Mouse (Mus musculus) urinary bladder, postnatal 10 days (tissue): Measurements from ENCODE around the gene 4930518I15Rik.
"Not testable (repeated sequence)": the region's sequence is repeated elsewhere in the genome, so short reads cannot be mapped to it uniquely, and the experiment has no call there.

Experiments
- DNase-seq: peaks from one replicate; pipeline ENCODE4 v3.0.0; 2022; ENCODE audit warnings: low spot score

Gene 4930518I15Rik

DNA sequence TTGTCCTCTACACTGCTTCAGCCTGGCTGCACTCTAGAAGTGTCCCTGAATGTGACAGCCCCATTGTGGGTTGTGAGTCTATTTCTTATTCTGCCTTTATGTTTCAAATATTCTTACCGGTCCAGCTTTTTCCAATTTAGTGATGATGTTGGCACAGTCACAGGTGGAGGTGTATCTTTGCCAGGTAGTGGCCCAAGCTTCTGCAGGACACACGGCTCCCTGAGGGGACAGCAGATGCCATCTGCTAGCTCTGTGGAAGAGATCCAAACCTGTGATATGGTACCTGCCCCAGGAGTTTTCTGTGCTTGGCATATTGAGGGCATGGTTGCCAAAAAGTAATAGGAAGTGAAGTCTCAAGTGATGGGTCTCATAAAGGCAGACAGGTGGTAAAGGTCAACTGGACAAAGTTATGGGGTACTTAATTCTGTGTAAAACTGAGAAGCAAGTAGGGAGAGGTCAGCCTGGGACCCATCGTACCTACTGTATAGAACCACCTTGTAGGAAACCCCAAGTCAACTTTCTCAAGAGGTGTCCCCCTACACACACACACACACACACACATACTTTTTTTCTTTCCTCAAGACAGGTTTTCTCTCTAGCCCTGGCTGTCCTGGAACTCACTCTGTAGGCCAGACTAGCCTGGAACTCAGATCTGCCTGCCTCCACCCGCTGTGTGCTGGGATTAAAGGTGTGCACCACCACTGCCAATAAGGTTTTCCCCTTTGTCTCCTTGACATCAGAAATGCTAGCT is 17.2 kb upstream of the 4930518I15Rik start:
- DNase-seq = no peak

DNA sequence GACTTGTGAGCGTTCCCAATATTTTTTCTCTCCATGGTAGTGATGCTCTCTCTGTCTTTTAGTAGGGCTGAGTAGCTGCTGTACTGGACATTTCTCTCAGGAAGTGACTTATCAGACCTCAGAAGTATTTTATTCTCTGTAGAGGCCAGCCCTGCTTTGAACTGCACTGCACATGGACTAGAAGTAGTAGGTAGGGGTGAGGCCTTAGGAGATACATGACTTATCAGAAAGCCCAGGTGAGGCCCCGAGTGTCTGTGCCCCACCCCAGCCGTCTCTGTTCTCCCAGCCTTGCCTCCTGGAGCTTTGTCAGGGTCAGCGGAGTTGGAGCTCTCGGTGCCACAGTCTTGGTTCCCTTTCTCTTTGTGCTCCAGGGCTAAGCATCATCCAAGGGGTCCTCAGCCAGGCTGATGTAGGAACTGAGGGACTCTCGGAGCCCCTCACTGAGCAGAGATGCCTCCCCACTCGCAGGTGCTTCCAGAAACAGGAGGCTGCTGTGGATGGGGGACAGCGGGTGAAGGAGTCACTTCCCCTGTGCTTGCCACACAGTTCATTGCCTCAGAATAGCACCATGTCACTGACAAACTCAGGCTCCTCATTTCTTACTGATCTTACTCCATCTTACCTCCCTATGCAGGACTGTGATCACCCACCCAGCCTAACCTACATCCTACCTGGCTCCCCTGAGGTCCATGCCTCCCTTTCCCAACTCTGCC is 16.5 kb upstream of the 4930518I15Rik start:
- no peak for DNase-seq

DNA sequence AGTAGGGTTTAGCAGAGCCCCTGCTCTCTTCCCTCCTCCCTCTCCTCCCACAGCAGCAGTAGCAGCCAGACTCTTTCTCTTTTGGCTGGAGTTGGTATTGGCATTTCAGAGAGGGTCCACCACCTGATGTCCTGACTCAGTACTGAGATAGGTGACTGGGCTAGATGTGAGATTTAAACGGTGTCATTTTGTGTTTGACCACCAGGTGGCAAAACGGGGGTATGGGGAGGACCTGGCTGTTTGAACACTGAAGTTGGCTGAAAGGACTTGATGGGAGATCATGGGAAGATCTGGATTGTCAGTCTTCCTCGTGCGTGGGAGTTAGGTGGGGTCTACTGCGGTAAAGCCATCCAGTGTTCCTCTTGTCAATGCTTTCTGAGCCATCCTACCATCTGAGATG is 15.9 kb upstream of the 4930518I15Rik start:
- DNase-seq = no peak

DNA sequence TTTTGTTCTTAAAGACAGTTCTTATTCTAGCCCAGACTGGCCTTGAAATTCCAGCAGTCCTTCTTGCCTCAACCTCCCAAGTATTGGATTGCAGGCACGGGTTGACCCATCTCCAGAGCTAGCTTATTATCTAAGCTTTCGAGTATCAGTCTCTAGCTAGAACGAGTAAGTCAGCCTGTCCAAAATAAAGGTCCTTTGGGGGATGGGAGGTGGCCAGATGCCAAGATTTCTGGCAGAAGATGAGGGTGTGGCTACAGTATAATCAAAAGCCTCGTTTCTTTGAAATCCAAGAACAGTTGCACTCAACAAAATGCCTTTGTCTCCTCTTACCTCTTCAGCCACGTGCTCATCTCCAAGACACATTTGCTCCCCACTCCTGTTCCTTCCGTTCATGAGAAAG is 12.8 kb upstream of the 4930518I15Rik start:
- no peak for DNase-seq

DNA sequence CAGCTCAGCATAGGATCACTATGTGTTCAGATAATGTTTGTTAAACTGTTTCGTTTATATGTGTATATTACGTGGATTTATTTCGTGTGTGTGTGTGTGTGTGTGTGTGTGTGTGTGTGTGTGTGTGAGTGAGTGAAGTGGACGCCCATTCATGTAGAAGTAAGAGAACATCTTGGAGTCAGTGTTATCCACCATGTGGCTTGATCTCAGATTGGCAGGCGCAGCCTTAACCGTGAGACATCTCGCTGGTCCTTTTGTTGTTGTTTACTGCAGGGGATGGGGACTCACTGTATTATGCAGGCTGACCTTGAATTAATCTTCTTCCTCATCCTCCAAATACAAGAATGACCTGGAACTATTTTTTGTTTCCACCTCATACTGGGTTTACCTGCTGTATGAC is 11.8 kb upstream of the 4930518I15Rik start:
- DNase-seq = no peak

DNA sequence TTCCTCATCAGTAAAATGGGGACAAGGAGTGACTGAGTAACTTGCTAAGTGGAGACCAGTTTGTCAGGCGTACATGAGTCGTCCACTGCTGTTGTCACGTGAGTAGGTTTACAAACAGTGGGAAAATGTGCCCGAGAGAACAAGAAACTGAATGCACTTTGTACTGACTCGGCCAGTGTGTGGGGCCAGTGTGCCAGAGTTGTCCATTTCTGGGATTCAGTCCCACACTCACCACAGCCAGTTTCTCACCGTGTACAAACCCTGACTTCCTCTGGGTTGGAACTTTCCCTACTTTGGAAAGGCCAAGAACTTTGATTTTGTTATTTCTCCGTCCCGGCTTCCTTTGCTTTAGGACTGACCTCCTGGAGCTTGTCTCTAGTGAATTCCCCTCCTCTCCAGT is 11.2 kb upstream of the 4930518I15Rik start:
- DNase-seq = no peak

DNA sequence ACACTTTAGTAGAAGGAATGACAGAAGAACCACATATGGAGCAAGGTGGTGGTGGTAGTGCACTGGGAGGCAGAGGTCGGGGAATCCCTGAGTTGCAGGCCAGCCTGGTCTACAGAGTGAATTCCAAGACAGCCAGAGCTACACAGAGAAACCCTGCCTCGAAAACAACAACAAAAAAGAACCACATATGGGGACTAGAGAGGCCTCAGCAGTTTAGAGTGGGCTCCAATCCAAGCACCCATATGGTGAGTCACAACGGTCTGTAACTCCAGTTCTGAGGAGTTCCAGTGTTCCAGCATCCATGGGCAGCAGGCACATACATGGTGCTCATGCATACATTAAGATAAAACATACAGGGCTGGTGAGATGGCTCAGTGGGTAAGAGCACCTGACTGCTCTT is 6.7 kb upstream of the 4930518I15Rik start:
- DNase-seq = no peak

DNA sequence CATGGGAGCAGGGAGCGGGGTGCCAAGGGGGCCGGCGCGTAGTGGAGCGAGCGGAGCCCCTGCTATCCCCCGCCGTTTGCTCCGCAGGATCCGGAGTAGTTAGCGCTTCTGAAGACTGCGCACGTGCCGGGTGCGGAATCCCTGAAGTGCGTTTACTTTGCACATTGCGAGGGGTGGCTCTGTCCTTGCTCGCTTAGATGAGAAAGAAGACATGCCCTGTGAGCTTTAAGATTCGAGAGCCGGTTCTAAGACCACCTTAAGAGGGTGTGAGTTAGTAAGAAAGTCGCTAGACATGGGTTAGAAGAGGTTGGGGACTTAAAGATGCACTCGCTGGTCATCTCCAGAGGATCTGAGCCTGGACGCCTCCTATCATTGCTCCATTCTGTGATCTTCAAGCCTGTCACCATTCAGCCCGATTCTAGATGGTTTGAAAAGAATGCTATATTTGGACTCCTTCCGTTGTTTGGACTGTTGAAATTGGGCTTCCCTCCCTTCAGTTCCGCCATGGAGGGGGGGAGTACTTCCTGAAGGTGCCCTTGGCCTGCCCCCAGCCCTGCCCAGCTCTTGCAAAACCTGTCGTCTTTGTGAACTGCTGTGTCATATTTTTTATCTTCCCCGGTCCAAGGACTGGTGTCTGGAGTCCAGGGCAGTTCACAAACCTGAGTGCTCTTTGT is 5.9 kb upstream of the 4930518I15Rik start:
- DNase-seq = no peak

DNA sequence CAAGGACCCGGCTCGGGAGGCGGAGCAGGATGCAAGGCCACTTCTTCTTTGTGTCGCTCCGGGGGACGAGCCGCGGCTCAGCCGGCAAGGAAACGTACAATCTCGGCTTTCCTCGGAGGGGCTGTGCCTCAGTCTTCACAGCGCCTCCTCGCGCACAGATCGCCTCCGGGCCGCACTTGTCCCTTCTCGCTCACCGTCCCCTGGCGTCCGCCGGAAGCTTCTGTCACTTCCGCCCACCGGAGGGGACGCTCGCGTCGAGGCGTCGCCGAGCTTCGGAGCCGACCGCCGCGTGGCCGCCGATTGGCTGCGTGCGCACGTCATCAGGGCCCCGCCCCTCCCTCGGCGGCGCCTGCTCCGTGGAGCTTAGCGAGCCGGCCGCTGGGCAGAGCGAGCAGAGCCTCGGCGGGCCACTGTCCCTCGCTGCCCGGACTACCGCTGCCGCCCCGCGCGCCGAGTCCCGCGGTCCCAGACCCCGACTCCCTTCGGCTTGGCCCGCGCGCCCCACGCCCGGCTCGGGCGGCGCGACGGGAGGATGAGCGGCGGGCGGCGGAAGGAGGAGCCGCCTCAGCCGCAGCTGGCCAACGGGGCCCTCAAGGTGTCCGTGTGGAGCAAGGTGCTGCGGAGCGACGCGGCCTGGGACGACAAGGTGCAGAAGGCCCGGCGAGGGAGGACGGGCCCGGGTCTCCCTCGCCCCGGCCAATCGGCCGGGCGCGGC is 5.2 kb upstream of the 4930518I15Rik start, which contains the start of gene Rab5if:
Gene Rab5if, plus strand, starts transcription at position 357 of the 715 bp plus-strand sequence.
- peak; percentile 92 for DNase-seq

DNA sequence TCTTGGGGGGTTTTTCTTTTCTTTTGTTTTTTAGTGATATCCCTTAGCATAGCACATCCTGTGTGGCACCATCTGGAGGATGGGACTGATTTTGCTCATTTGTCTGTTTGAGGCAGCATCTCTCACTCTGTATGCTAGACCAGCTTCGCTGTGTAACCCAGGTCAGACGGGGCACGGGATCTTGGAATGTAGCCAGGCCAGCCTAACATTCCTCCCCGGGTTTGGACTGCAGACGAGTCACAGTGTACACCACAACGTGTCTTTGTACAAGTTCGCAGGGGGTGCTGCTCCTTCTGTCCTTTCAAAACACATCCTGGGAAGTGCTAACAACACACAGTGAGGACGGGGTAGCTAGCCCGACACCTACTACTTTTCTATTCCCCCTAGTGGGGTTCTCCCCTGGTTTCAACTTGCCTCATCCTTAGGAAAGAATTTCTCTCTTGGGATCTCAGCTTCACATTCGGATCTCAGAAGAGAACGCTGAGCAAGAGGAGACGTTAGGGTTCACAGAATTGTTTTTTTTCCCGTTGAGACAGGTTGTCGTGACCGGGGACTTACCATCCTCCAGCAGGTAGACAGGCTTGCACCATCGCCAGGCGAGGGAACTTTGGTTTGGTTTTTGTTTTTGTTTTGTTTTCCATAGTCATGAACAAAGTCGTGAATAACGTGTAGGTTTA is 4.4 kb upstream of the 4930518I15Rik start:
- DNase-seq = no peak

DNA sequence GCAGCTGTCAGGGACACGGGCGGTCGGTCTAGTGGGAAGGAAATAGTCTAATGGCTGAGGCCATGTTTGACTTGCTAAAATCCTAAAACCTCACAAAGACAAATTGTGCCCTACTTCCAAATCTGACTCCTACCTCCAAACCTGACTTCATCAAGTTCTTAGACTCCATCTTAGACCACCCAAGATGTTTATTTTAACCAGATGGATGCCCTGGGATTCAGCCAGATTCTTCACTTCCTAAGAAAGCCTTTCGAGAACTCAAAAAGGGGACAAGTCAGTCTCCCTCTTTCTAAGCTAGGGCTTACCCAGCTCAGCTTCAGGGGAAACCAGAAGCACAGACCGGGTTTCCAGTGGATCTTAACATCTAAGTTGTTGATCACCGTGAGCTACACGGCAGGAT is 925 bp upstream of the 4930518I15Rik start:
- no peak for DNase-seq

DNA sequence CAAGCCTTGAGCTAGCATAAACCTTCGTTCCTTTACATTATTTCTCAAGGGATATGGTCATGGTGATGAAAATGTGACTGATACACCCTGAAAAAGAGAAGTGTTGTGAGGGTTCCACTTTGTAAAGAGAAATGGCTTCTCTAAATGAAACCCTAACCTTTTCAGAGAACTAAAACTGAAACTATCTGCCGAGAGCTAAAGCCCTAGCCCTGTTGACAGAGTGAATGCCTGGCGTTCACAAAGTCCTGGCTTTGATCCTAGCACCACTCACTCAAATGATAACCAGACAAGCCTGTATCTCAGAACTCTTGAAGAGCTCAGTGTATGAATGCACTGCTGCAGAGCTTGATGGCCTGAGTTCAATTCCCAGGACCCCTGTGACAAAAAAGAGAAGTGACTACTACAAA is 358 bp downstream of the 4930518I15Rik start:
- no peak for DNase-seq

DNA sequence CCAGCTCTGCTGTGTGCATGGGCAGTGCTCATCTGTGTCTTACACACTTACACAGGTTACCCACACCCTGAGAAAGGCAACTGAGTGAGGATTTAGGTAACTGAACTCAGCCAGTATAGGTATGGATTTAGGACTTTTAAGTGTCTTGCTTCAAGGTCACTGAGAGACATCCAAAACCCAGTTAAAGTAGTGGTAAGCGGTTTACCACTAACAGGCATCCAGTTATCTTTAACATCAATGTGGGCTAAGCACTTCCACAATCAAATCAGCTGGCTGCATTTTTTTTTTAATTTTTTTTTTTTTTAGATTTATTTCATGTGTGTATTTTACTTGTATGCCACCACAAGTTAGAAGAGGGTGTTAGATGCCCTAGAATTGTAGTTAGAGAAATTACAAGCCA is 1.4 kb downstream of the 4930518I15Rik start:
- DNase-seq = no peak

DNA sequence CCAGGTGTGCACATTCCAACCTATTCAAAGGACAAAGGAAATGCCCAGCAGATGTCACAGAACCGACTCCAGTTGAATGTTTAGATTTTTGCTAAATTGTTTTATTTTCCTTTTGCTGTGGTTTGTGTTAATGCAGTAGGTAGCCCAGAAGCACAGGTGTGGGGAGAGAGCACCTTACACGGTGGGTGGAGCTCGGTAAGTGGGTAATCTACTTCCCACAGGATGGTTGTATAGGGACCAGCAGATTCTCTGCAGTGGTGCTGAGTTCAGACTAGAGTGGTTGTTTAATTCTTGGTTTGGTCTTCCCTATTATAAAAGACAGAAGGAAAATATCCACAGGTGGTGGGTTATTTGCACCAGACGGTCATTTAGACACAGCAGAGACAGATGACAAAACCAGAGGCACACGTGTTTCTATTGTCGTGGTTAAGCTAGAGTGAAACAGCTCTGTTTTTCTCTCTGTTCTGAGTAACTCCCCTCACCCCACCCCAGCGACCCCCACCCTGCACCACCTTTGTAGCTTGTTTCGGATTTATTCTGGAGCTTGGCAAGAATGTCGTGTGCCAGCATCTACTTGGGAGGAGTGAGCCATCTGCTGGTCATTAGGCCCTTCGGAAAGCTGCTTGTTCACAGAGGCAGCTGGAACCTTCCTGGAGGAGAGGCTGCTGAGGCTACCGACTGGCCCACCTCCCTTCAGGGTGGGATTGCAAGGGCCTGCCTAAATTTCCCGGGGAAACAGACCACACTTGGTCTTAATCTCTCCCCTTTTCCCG is 3.6 kb downstream of the 4930518I15Rik start:
- DNase-seq = not testable (repeated sequence)

DNA sequence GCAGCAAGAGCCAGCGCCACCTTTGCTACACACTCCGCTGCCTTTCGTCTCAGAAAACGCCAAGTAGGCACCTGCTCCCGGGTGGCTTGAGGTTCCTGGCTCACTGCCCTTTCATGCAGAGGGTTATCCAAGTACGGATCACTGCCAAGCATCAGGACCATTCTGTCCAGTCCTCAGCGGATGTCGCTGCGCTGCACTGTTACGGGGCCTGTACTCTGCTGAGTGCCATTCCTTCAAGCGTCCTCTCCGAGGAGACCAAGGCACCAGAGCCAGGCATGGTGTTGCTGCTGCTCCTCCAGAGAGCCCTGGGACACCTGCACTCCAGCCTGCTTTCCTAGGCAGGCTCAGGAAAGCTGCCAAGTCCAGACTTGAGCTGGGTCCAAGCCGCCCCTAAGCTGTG is 4.2 kb downstream of the 4930518I15Rik start:
- DNase-seq = not testable (repeated sequence)

DNA sequence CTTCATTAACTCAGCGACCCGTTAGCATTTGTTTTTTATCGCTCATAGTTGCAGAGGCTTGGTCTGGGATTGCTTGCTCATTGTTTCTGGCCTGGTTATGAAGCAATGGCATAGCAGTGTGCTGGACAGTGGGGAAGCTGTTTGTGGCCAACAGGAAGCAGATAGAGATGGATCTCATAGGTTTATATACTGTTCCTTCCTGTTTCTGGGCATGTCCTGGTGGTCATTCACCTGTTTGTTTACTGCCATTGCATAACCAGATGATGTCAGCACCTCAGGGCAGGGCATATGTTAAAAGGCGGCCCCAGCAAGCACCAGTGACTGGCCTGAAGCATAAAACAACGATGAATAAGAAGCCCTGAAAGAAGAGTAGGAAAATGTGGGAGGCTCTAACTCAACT is 7.2 kb downstream of the 4930518I15Rik start:
- DNase-seq = no peak

DNA sequence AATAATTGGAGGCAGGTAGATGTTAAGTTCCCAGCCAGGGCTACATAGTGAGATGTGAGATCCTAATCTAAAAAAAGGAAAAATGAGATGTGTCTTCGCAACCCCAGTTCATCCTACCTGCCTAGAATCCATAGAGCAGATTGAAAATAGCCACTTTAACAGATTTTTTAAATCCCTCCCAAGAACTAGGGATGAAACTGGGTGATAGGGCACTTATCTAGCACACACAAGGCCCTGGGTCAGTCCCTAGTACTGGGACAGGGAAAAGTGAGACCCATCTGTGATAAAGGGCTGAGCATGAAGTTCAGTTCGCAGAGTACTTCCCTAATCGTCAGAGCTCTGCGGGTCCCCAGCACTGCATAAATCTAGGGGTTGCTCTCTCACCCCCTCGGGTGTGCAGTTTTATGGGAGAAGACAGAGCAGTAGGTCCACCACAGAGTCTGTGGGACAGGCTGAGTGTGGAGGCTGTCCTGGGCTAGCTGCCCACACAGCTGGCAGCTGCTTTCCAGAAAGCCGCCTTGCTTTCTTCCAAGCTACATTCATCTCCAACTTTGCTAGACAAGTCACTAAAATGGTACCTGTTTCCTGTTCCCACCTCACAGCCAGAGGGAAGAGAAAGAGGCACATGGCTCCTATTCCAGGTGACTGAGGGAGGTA is 9.1 kb downstream of the 4930518I15Rik start:
- DNase-seq = no peak

DNA sequence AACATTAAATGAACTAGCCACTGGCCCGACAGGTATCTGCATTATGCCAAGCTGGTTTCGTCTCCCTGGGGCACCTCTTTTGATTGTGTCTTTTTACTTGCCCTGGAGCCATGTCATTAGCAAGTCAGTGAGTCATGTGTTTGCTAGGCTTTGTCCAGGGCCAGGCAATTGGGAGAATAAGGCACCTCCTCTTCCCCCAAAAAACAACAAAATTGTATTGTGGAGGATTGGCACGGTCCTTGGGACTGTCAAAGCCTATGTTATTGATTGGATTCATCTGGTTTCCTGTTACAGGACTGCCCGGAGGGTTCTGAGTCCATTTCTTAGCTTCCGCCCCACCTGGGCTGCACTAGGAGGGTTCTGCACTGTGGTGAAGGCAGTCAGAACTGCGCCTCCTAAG is 10.1 kb downstream of the 4930518I15Rik start:
- no peak for DNase-seq

DNA sequence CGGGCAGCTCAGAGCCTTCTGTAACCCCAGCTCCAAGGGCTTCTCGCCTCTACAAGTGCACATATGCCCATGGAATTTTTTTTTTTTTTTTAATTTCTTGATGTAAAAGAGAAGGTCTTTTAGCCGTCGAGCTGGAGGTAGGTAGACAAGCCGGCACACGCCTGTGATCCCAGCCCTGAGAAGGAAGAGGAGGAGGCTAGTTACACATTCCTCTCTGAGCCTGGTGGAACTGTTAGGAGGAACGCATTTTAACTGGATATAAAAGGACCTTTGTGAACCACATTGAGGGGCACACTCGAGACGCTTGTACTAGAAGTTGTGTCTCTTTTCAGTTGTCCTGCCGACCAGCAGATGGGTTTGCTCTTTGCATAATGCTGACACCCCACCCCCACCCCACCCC is 13.0 kb downstream of the 4930518I15Rik start:
- DNase-seq = no peak

DNA sequence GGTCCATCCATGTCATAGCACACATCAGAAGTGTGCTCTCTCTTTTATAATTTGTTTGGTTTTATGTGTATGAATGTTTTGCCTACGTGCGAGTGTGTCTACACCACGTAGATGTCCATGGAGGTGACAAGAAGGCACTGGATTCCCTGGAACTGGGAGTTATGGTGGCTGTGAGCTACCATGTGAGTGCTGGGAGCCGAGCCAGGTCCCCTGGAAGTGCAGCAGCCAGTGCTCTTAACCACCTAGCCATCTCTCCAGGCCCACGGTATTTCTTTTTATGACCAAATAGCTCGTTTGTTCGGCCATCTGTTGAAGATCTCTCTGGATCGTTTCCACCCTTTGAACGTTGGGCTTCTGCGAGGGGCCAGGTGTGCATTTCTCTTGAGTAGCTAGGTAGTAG is 14.4 kb downstream of the 4930518I15Rik start:
- no peak for DNase-seq

DNA sequence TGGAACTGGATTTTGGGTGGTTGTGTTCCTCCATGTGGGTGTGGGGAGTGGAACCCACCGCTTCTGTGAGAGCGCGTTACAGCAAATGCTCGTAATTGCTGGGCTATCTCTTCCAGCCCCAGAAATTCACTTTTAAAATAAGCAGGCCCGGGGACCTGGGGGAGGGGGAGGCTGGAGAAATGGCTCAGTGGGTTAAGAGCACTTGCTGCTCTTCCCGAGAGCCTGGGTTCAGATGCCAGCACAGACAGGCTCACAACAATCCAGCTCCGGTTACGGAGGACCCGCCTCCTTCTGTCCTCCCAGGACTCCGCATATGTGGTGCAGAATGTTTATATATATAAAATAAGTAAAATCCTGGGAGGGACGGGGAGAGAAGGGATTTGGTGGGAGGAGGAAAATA is 15.0 kb downstream of the 4930518I15Rik start:
- DNase-seq = no peak
